Mouse (Mus musculus) olfactory bulb, adult 2 months (tissue): ENCODE data around the gene BC004004. TPM values are rescaled to one million over a fixed set of nuclear protein-coding genes. Genes with fewer than 3 reads are reported as not detected.

ENCODE experiments used
- H3K27ac ChIP-seq: fragments of 200-500 bp; 2 replicates; pipeline ENCODE4 v1.5.1; 2012; ENCODE audit warnings: low read depth, low read length; ENCODE audit not compliant: insufficient read depth
- H3K4me1 ChIP-seq: fragments of 200-500 bp; 2 replicates; pipeline ENCODE4 v1.6.1; 2012; ENCODE audit warnings: low read length; ENCODE audit not compliant: control insufficient read depth, insufficient read depth
- H3K4me3 ChIP-seq: fragments of 200-500 bp; 2 replicates; pipeline ENCODE4 v1.5.1; 2012; ENCODE audit warnings: mild to moderate bottlenecking, low read depth, low read length, moderate library complexity; ENCODE audit not compliant: insufficient read depth
- CTCF ChIP-seq: fragments of 200-500 bp; IDR thresholded peaks from 2 replicates; pipeline ENCODE4 v1.5.1; 2012; ENCODE audit warnings: low read depth, mild to moderate bottlenecking, low read length, moderate library complexity; ENCODE audit not compliant: insufficient read depth
- POLR2A ChIP-seq: fragments of 200-500 bp; IDR thresholded peaks from 2 replicates; pipeline ENCODE4 v1.6.1; 2012; ENCODE audit warnings: mild to moderate bottlenecking, low read depth, low read length, moderate library complexity; ENCODE audit not compliant: insufficient read depth
- WGBS: fragments of 180-500 bp; shearing (Covaris S2); methylation state at CpG from one replicate; pipeline ENCODE4 v1.1.7; 2018; 5-methylcytosine and 5-hydroxymethylcytosine counted together
- polyA plus RNA-seq: library from polyadenylated mRNA; stranded (reverse); fragments of >200 nt; gene quantifications from 2 replicates; pipeline ENCODE4 v1.2.4, GENCODE M21; 2012; ENCODE audit warnings: low replicate concordance; ENCODE audit not compliant: missing spikeins, insufficient read depth, insufficient read length

The BC004004 gene
- polyA plus RNA-seq, 1 experiment: not detected

GRCm38 (mm10) chr17:29321765-29322602, 53.4 kb downstream of the BC004004 start:
- Histone ChIP-seq H3K4me1 (peaks cover 10% of the 10 kb centered on the region), H3K27ac (no peak overlapping the region), H3K4me3 (no peak overlapping the region)
- no peak for TF ChIP-seq CTCF
- TF ChIP-seq POLR2A: no peak
- 69% methylated on average over 41 of the region's 41 CpGs for WGBS

DNA sequence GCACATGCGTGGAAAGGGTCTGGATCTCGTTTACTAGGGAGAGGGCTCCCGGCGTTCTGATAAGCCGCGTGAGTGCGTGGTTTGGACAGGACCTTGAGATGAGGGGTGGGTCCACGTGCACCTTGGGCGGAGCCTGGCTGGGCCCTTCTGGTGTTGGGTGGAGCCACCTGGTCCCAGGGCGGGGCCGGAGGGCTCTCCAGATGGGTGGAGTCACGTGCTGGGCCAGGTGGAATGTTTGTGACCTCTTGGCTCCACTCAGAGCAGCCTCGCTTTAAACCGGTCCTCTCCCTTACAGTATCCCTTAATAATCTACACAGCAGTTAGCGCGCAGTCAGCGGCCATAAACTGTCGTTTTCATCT, 54.0 kb downstream of the BC004004 start:
- H3K4me3 ChIP-seq: no peak overlapping the region
- H3K4me1 ChIP-seq: peaks cover 16% of the 10 kb centered on the region
- TF ChIP-seq CTCF (no peak), POLR2A (no peak)
- 72% methylated on average over 18 of the region's 18 CpGs for WGBS
- no peak overlapping the region for H3K27ac ChIP-seq

GRCm38 (mm10) chr17:29323625-29324024, 55.0 kb downstream of the BC004004 start:
- WGBS: 92% methylated on average over 3 of the region's 3 CpGs
- no peak for TF ChIP-seq CTCF
- no peak for TF ChIP-seq POLR2A

DNA sequence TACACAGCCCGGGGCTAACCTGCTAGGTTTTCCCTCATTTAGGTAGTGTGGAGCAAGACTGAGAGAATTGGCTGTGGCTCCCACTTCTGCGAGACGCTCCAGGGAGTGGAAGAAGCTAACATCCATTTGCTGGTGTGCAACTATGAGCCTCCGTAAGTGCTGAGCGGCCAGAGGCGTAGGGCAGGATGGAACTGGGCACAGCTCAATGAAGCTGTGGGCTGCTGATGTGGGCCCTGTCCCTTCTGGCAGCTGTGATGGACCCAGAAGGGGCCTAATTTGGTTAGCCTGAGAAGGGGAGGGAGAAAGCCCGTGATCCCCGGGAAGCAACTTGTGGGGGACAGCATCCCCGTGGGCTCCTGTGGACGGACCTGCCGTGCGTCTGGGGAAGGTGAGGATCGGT, 57.2 kb downstream of the BC004004 start:
- no peak overlapping the region for H3K4me3 ChIP-seq
- peaks cover 24% of the 10 kb centered on the region for H3K4me1 ChIP-seq
- WGBS: 84% methylated on average over 13 of the region's 13 CpGs
- no peak overlapping the region for H3K27ac ChIP-seq
- no peak for TF ChIP-seq POLR2A
- TF ChIP-seq CTCF: no peak

More at GRCm38 (mm10) chr17:29323625-29324024, 55.0 kb downstream of the BC004004 start:
- Histone ChIP-seq H3K27ac (no peak overlapping the region), H3K4me3 (no peak overlapping the region), H3K4me1 (peaks cover 20% of the 10 kb centered on the region)

DNA sequence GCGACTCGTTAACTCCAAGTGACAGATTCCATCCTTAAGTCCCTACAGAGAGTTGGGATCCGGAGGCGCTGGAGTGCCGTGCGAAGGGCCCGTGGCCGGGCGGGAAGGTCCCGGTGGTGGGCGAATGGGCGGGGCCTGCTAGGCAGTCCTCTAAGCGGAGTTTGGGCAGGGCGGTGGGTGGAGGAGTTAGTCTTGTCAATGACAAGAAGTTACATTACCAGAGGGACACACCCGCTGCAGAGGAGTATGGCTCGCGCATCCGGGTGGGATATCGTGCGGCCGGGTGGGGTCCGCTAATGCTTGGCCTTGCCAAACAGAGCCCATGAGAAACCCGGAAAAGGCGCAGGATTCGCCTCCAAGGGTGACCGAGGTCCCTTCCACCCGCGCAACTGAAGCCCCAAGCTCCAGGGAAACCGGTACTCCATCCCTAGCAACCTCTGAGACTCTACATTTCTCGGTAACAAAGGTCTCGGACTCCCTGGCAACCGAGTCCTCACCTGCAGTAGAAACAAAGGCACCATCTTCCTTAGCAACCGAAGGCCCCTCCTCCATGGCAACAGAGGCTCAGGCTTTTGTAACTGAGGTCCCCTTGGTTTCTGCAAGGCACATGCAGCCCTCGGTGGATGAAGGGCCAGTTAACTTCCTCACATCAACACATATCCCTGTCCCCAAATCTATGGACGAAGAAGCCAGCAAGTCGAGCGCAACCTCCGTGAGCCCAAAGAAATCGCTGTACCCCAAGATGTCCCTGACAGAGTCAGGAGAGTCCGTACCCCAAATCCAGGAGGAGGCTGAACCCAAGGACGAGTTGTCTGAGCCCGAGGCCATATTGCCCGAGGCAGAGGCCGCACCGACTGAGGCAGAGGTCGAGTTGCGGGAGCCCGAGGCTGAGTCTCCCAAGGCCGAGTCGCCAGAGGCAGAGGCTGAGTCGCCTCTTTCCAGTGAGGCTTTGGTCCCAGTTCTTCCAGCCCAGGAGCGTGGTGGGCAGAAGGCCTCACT, 58.2 kb downstream of the BC004004 start:
- Histone ChIP-seq H3K4me1 (peaks cover 32% of the 10 kb centered on the region), H3K4me3 (peak overlapping the region; percentile 27), H3K27ac (no peak overlapping the region)
- TF ChIP-seq POLR2A (no peak), CTCF (no peak)
- WGBS: 27% methylated on average over 52 of the region's 52 CpGs

DNA sequence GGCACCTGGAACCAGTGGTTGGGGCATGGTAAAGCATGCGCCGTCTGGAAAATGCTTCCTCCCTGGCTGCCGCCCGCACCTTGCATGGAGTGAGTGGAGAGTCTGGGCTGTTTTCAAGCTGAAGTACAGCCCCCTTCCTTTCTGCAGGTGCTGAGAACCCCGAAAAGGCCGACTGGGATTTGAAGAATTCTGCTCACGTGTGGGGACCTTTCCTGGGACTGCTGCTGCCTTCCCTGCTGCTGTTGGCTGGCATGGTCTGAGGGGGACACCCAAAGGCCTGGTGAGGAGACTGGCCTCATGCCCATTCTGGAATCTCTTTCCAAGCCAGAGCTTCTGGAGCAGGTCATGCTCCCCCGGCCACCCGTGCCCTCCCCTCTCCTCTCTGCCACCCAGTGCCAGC, 59.1 kb downstream of the BC004004 start:
- TF ChIP-seq POLR2A (no peak), CTCF (no peak)
- Histone ChIP-seq H3K4me3 (no peak overlapping the region), H3K4me1 (peaks cover 32% of the 10 kb centered on the region), H3K27ac (no peak overlapping the region)
- WGBS: 77% methylated on average over 9 of the region's 9 CpGs

- H3K27ac ChIP-seq: 0 out of 2 replicates have a peak overlapping the region, but pooled peaks have one; percentile 9
- H3K4me3 ChIP-seq: no peak overlapping the region
- WGBS: 77% methylated on average over 3 of the region's 3 CpGs
- TF ChIP-seq CTCF (no peak), POLR2A (no peak)
- H3K4me1 ChIP-seq: peaks cover 36% of the 10 kb centered on the region
Observed at GRCm38 (mm10) chr17:29330221-29330620, 61.6 kb downstream of the BC004004 start.

GRCm38 (mm10) chr17:29330671-29331410, 62.3 kb downstream of the BC004004 start:
- no peak for TF ChIP-seq POLR2A
- no peak for TF ChIP-seq CTCF
- H3K27ac ChIP-seq: 0 out of 2 replicates have a peak overlapping the region, but pooled peaks have one; percentile 9
- no peak overlapping the region for H3K4me3 ChIP-seq
- WGBS: 33% methylated on average over 5 of the region's 5 CpGs
- H3K4me1 ChIP-seq: peaks cover 36% of the 10 kb centered on the region
